Comparison of ENCODE assay signal across 22 mouse cellular contexts in the genomic region with DNA sequence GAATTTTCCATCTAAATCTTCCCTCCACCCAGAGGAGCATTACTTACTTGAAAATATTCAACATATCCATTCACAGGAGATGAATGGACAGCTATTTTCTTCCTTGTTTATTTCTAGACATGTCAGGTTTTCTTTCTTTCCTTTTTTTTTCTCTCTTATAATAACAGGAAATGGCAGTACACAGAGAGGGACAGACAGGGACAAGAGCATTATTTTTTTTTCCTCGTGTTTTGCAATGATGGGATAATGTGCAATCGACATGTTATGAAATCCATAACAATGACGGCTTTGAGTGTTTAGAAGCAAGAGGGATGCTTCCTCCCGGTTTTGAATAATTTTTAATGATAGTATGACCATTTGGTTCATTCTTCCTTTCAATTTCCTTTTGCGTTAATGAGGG.
DNase-seq lines count a peak whose midpoint lies in the region; ATAC-seq and TF ChIP-seq lines count a peak whose summit lies in the region.
"Had no signal": no experiment of that assay in that cellular context is flagged by ENCODE, and none has a peak within 500 bp of the region (broad histone marks: within the 10 kb centered on the region; RNA-seq: fewer than 3 reads in every experiment).

No protein-coding gene starts in this region.

- DNase-seq in lung, embryonic 14.5 days = peak; percentile 3
- DNase-seq in lung, postnatal 25 days (ENCODE audit: low spot score) = no peak
- DNase-seq in lung, postnatal 0 days (ENCODE audit: low spot score) = peak; percentile 62
- no peak for DNase-seq in lung, postnatal 10 days
- no peak for DNase-seq in thymus, postnatal 14 days
- DNase-seq: adrenal gland, adult 2 months; adrenal gland, postnatal 10 days; adrenal gland, postnatal 25 days; cerebellum, adult 11 months; cerebellum, adult 18-20 months; cerebellum, adult 8-10 months; cerebellum, adult 9-11 months; cerebellum, postnatal 14 days; cerebellum, postnatal 36 days; embryo, embryonic 11 days had no signal

- no peak overlapping the region for H3K9ac ChIP-seq in lung, embryonic 14.5 days
- H3K9ac ChIP-seq in lung, postnatal 0 days (replicated peaks; ENCODE audit: low read depth) = no peak overlapping the region
- H3K9ac ChIP-seq: embryonic facial prominence, embryonic 13.5 days; embryonic facial prominence, embryonic 15.5 days; forebrain, embryonic 12.5 days had no signal

- no peaks in the 10 kb centered on the region for H3K27me3 ChIP-seq in lung, embryonic 14.5 days (ENCODE audit: insufficient read depth, low read length)
- no peaks in the 10 kb centered on the region for H3K27me3 ChIP-seq in lung, postnatal 0 days (replicated peaks; ENCODE audit: insufficient read depth, low read length)
- H3K27me3 ChIP-seq: embryonic facial prominence, embryonic 13.5 days; embryonic facial prominence, embryonic 15.5 days; forebrain, embryonic 12.5 days had no signal

- no peaks in the 10 kb centered on the region for H3K9me3 ChIP-seq in lung, embryonic 14.5 days (ENCODE audit: low read depth, low read length)
- no peaks in the 10 kb centered on the region for H3K9me3 ChIP-seq in lung, postnatal 0 days (ENCODE audit: low read length)
- H3K9me3 ChIP-seq: embryonic facial prominence, embryonic 13.5 days; embryonic facial prominence, embryonic 15.5 days; forebrain, embryonic 10.5 days; forebrain, embryonic 12.5 days had no signal

- 40% methylated on average over 5 of the region's 5 CpGs for WGBS in lung, embryonic 14.5 days
- 38% methylated on average over 5 of the region's 5 CpGs for WGBS in lung, postnatal 0 days

- H3K27ac ChIP-seq in lung, embryonic 14.5 days (ENCODE audit: low read depth) = no peak overlapping the region
- no peak overlapping the region for H3K27ac ChIP-seq in lung, postnatal 0 days (ENCODE audit: low read length)
- H3K27ac ChIP-seq: embryonic facial prominence, embryonic 13.5 days; embryonic facial prominence, embryonic 15.5 days; forebrain, embryonic 10.5 days; forebrain, embryonic 12.5 days had no signal

- no peaks in the 10 kb centered on the region for H3K4me1 ChIP-seq in lung, embryonic 14.5 days (ENCODE audit: insufficient read depth)
- no peaks in the 10 kb centered on the region for H3K4me1 ChIP-seq in lung, postnatal 0 days (ENCODE audit: insufficient read depth, low read depth, low read length)
- H3K4me1 ChIP-seq: embryonic facial prominence, embryonic 13.5 days; embryonic facial prominence, embryonic 15.5 days; forebrain, embryonic 10.5 days; forebrain, embryonic 12.5 days had no signal

- no peak overlapping the region for H3K4me3 ChIP-seq in lung, embryonic 14.5 days (ENCODE audit: low read depth, low read length)
- H3K4me3 ChIP-seq in lung, postnatal 0 days (ENCODE audit: low read depth, low read length) = no peak overlapping the region
- H3K4me3 ChIP-seq: embryonic facial prominence, embryonic 13.5 days; embryonic facial prominence, embryonic 15.5 days; erythroblast, embryonic 14.5 days; forebrain, embryonic 10.5 days; forebrain, embryonic 12.5 days had no signal

- no peaks in the 10 kb centered on the region for H3K36me3 ChIP-seq in lung, embryonic 14.5 days (ENCODE audit: insufficient read depth)
- H3K36me3 ChIP-seq in lung, postnatal 0 days (ENCODE audit: insufficient read depth, low read length) = no peaks in the 10 kb centered on the region
- H3K36me3 ChIP-seq: embryonic facial prominence, embryonic 13.5 days; embryonic facial prominence, embryonic 15.5 days; forebrain, embryonic 10.5 days; forebrain, embryonic 12.5 days had no signal

- no peak overlapping the region for H3K4me2 ChIP-seq in lung, embryonic 14.5 days
- no peak overlapping the region for H3K4me2 ChIP-seq in lung, postnatal 0 days (replicated peaks; ENCODE audit: low read depth, low read length)
- H3K4me2 ChIP-seq: embryonic facial prominence, embryonic 13.5 days; embryonic facial prominence, embryonic 15.5 days; forebrain, embryonic 12.5 days had no signal

- TF ChIP-seq EP300 in lung, postnatal 0 days (IDR thresholded peaks at IDR 0.05) = no peak

- ATAC-seq in lung, embryonic 14.5 days (ENCODE audit: insufficient read depth) = no peak
- no peak for ATAC-seq in lung, postnatal 0 days
- ATAC-seq: forebrain, embryonic 14.5 days; forebrain, embryonic 16.5 days had no signal

- no peak for TF ChIP-seq CTCF in lung, embryonic 14.5 days (IDR thresholded peaks at IDR 0.05; ENCODE audit: low read depth)
- no peak for TF ChIP-seq CTCF in lung, postnatal 0 days (IDR thresholded peaks at IDR 0.05)

Comparison
In these comparisons a context has a peak if more than half of its experiments do, and no peak if none do; other contexts are left out.
1. DNase-seq: peak in lung, embryonic 14.5 days (single experiment) and lung, postnatal 0 days (single experiment); none in lung, postnatal 25 days (single experiment), lung, postnatal 10 days (single experiment) and thymus, postnatal 14 days (single experiment).